In genomic region chr6:28292810-28293209, GRCm38 (mm10) we compare ENCODE assay signal across 24 mouse cellular contexts.
DNase-seq lines count a peak whose midpoint lies in the region; ATAC-seq and TF ChIP-seq lines count a peak whose summit lies in the region.
"Had no signal": no experiment of that assay in that cellular context is flagged by ENCODE, and none has a peak within 500 bp of the region (broad histone marks: within the 10 kb centered on the region; RNA-seq: fewer than 3 reads in every experiment).

No protein-coding gene starts in this region.

- no peaks in the 10 kb centered on the region for H3K9me3 ChIP-seq in CH12.LX (replicated peaks; ENCODE audit: low read length)
- H3K9me3 ChIP-seq: embryonic facial prominence, embryonic 10.5 days; embryonic facial prominence, embryonic 13.5 days; forebrain, embryonic 12.5 days; forebrain, embryonic 15.5 days; G1E; hindbrain, embryonic 12.5 days; hindbrain, embryonic 15.5 days; intestine, embryonic 15.5 days had no signal

- H3K36me3 ChIP-seq in CH12.LX (replicated peaks in 1 of 2; ENCODE audit: control insufficient read depth in 1 of 2, insufficient read depth in 1 of 2, low read length in 1 of 2) = no peaks in the 10 kb centered on the region
- H3K36me3 ChIP-seq in macrophage (ENCODE audit: inconsistent target) = no peaks in the 10 kb centered on the region
- H3K36me3 ChIP-seq in splenic B cell, adult 2 months (ENCODE audit: control insufficient read depth, insufficient read depth, low read length, poor library complexity, severe bottlenecking) = no peaks in the 10 kb centered on the region
- H3K36me3 ChIP-seq: embryonic facial prominence, embryonic 10.5 days; embryonic facial prominence, embryonic 13.5 days; forebrain, embryonic 12.5 days; forebrain, embryonic 15.5 days; G1E; hindbrain, embryonic 12.5 days; hindbrain, embryonic 15.5 days; intestine, embryonic 15.5 days had no signal

- no peak for TF ChIP-seq RAD21 in CH12.LX (IDR thresholded peaks at IDR 0.05; ENCODE audit: low read depth, low read length)

- in situ Hi-C loops in CH12.LX (cut with MboI; ENCODE audit: low pct_ligation_motif_present, low pct_unique_long_range_greater_than_20kb, low sequenced_read_pairs) = no loop called here

- TF ChIP-seq POLR2A in CH12.LX (IDR thresholded peaks at IDR 0.05; ENCODE audit: low read depth, low read length) = no peak

- WGBS in macrophage (ENCODE audit: missing documents) = 39% methylated on average over 6 of the region's 6 CpGs

- ATAC-seq in common myeloid progenitor, adult 5-6 weeks (replicated peaks; ENCODE audit: low read depth, poor library complexity, severe bottlenecking) = peak; percentile 54; the same call in 1 of the 2 replicates
- ATAC-seq: forebrain, embryonic 15.5 days; intestine, embryonic 15.5 days had no signal

- dilution Hi-C loops in CH12.LX (cut with MboI; ENCODE audit: extremely low pct_ligation_motif_present, extremely low pct_unique_long_range_greater_than_20kb, low sequenced_read_pairs) = no loop called here

- peaks cover 0 to 14% of the 10 kb centered on the region in 2 experiments; a peak in 2 of 4 replicates for H3K4me1 ChIP-seq in CH12.LX (ENCODE audit: control insufficient read depth in 1 of 2, insufficient read depth in 2 of 2)
- H3K4me1 ChIP-seq: embryonic facial prominence, embryonic 13.5 days; forebrain, embryonic 15.5 days; hindbrain, embryonic 12.5 days; hindbrain, embryonic 15.5 days; intestine, embryonic 15.5 days had no signal

- H3K27ac ChIP-seq in CH12.LX (ENCODE audit: insufficient read depth, low read depth) (no peak overlapping the region), macrophage (peak overlapping the region; percentile 24)
- H3K27ac ChIP-seq: embryonic facial prominence, embryonic 10.5 days; embryonic facial prominence, embryonic 13.5 days; forebrain, embryonic 12.5 days; forebrain, embryonic 15.5 days; hindbrain, embryonic 12.5 days; hindbrain, embryonic 15.5 days; intestine, embryonic 15.5 days had no signal

- H3K27me3 ChIP-seq in CH12.LX (replicated peaks) = no peaks in the 10 kb centered on the region
- H3K27me3 ChIP-seq in splenic B cell, adult 2 months (ENCODE audit: control insufficient read depth, insufficient read depth, low read length, poor library complexity, severe bottlenecking) = no peaks in the 10 kb centered on the region
- H3K27me3 ChIP-seq: forebrain, embryonic 12.5 days; forebrain, embryonic 15.5 days; hindbrain, embryonic 12.5 days; hindbrain, embryonic 15.5 days; intestine, embryonic 15.5 days had no signal

- no peaks in the 10 kb centered on the region for H3K79me2 ChIP-seq in CH12.LX (replicated peaks; ENCODE audit: control insufficient read depth, extremely low read depth, insufficient read depth, poor library complexity, severe bottlenecking)
- H3K79me2 ChIP-seq in macrophage (ENCODE audit: inconsistent target) = no peaks in the 10 kb centered on the region

- no peak for TF ChIP-seq EP300 in CH12.LX (IDR thresholded peaks at IDR 0.05; ENCODE audit: low read length)

- H3K9ac ChIP-seq in CH12.LX (ENCODE audit: insufficient read depth, low read depth) = no peak overlapping the region
- H3K9ac ChIP-seq: embryonic facial prominence, embryonic 13.5 days; forebrain, embryonic 12.5 days; forebrain, embryonic 15.5 days; hindbrain, embryonic 12.5 days; hindbrain, embryonic 15.5 days; intestine, embryonic 15.5 days had no signal

- TF ChIP-seq CTCF in CH12.LX (conservative IDR thresholded peaks at IDR 0.05 in 1 of 2, IDR thresholded peaks at IDR 0.05 in 1 of 2; ENCODE audit: low read depth in 2 of 2, low read length in 2 of 2) = no peak

- no peak for DNase-seq in CH12.LX (ENCODE audit: extremely low read depth)
- peak; percentile 28 for DNase-seq in splenic B cell, adult 2 months (ENCODE audit: low read depth, low spot score)
- DNase-seq in cerebellum, adult 11-12 months = no peak
- no peak for DNase-seq in gastrocnemius, postnatal 36 days
- no peak for DNase-seq in thymus, postnatal 36 days
- DNase-seq: adrenal gland, adult 2 months; adrenal gland, postnatal 25 days; cerebellum, adult 18-20 months; cerebellum, adult 9-11 months; cerebellum, postnatal 25 days; embryo, embryonic 11 days; gastrocnemius, postnatal 25 days had no signal

- H3K4me3 ChIP-seq in CH12.LX (replicated peaks in 1 of 3; ENCODE audit: low read depth in 2 of 3, low read length in 2 of 3, poor library complexity in 1 of 3) (no peak overlapping the region), macrophage (ENCODE audit: inconsistent target) (no peak overlapping the region)
- H3K4me3 ChIP-seq: embryonic facial prominence, embryonic 10.5 days; embryonic facial prominence, embryonic 13.5 days; erythroblast, embryonic 14.5 days; forebrain, embryonic 12.5 days; forebrain, embryonic 15.5 days; hindbrain, embryonic 12.5 days; hindbrain, embryonic 15.5 days; intestine, embryonic 15.5 days had no signal

- peak overlapping the region; percentile 22 for H3K4me2 ChIP-seq in CH12.LX (ENCODE audit: insufficient read depth, low read depth, poor library complexity, severe bottlenecking)
- H3K4me2 ChIP-seq: embryonic facial prominence, embryonic 13.5 days; forebrain, embryonic 12.5 days; forebrain, embryonic 15.5 days; heart, embryonic 11.5 days; hindbrain, embryonic 12.5 days; hindbrain, embryonic 15.5 days; intestine, embryonic 15.5 days had no signal

- intact Hi-C loops in gastrocnemius, postnatal 36 days (cut with DNase I) = no loop called here

TF ChIP-seq in CH12.LX, 34 proteins besides CTCF, POLR2A, EP300 and RAD21:
- TF ChIP-seq MXI1 (IDR thresholded peaks at IDR 0.05; ENCODE audit: low read depth, low read length) (no peak), NRF1 (IDR thresholded peaks at IDR 0.05; ENCODE audit: low read depth, low read length) (no peak), RCOR1 (conservative IDR thresholded peaks at IDR 0.05; ENCODE audit: low read depth, low read length) (no peak), BHLHE40 (IDR thresholded peaks at IDR 0.05; ENCODE audit: low read depth, low read length) (no peak), MAZ (IDR thresholded peaks at IDR 0.05; ENCODE audit: low read depth, low read length) (no peak), USF2 (conservative IDR thresholded peaks at IDR 0.05; ENCODE audit: low read depth, low read length) (no peak), ZC3H11A (IDR thresholded peaks at IDR 0.05; ENCODE audit: low read depth, low read length) (no peak), CHD1 (IDR thresholded peaks at IDR 0.05; ENCODE audit: low read depth, low read length) (no peak), PAX5 (IDR thresholded peaks at IDR 0.05; ENCODE audit: low read length) (no peak), MEF2A (IDR thresholded peaks at IDR 0.05; ENCODE audit: borderline replicate concordance, low read depth, low read length) (no peak), ZMIZ1 (IDR thresholded peaks at IDR 0.05; ENCODE audit: low read depth, low read length) (no peak), TBP (conservative IDR thresholded peaks at IDR 0.05; ENCODE audit: low read depth, low read length) (no peak), JUND (conservative IDR thresholded peaks at IDR 0.05; ENCODE audit: low read depth, low read length) (no peak)
